Mouse (Mus musculus) CD8-positive naive resting alpha-beta T cell, adult 57 days (primary cell): ENCODE data around the gene Numb. TPM values are rescaled to one million over a fixed set of nuclear protein-coding genes. Genes with fewer than 3 reads are reported as not detected.

Experiments used
- total RNA-seq: library from RNA; stranded (reverse); gene quantifications from one replicate; pipeline ENCODE4 v1.2.4, GENCODE M21; 2023

Numb gene
- 71.5 TPM for total RNA-seq

GRCm38 (mm10) chr12:83921535-83922381 lies at the start of gene Numb:
TSS of gene Numb (minus strand) at chr12:83921934.

GRCm38 (mm10) chr12:83950493-83950839 lies 28.7 kb upstream of the Numb start, which contains the start of gene Riox1:
TSS of gene Riox1 (plus strand) at chr12:83950608.

GRCm38 (mm10) chr12:83763311-83764043 lies 158.3 kb downstream of the Numb start, which contains the start of gene Papln:
TSS of gene Papln (plus strand) at chr12:83763634.

Other genes with a start within 250 kb of the Numb start
- 76.2 TPM for gene Psen1, start 233.8 kb downstream of the Numb start, total RNA-seq
- 0.15 TPM for gene Papln, start 158.3 kb downstream of the Numb start, total RNA-seq
- gene Riox1, start 28.7 kb upstream of the Numb start, total RNA-seq: 24.7 TPM
- not detected for gene Heatr4, start 62.9 kb upstream of the Numb start, total RNA-seq
- gene Acot2, start 65.9 kb upstream of the Numb start, total RNA-seq: 57.0 TPM
- 10.5 TPM for gene Acot1, start 87.6 kb upstream of the Numb start, total RNA-seq
- not detected for gene Acot4, start 116.4 kb upstream of the Numb start, total RNA-seq
- gene Gm49366, start 117.0 kb upstream of the Numb start, total RNA-seq: not detected
- gene Acot3, start 130.2 kb upstream of the Numb start, total RNA-seq: not detected
- 0.40 TPM for gene Acot5, start 147.4 kb upstream of the Numb start, total RNA-seq
- gene Acot6, start 178.7 kb upstream of the Numb start, total RNA-seq: 2.8 TPM
- gene Dnal1, start 192.4 kb upstream of the Numb start, total RNA-seq: 1.2 TPM
- gene Pnma1, start 226.6 kb upstream of the Numb start, total RNA-seq: 9.3 TPM